Mouse (Mus musculus): ENCODE data around the gene Igfbpl1.

GRCm38 (mm10) chr4:45808034-45808433, 18.7 kb downstream of the Igfbpl1 start:
- TF ChIP-seq CHD2 (IDR thresholded peaks at IDR 0.05; ENCODE audit: low read depth, low read length), result no peak
- no peak for TF ChIP-seq ZC3H11A (IDR thresholded peaks at IDR 0.05; ENCODE audit: borderline replicate concordance, low read depth, low read length)
- TF ChIP-seq MAFK (IDR thresholded peaks at IDR 0.05; ENCODE audit: insufficient read depth, low read depth, low read length), result no peak
- TF ChIP-seq HCFC1 (IDR thresholded peaks at IDR 0.05; ENCODE audit: borderline replicate concordance, insufficient read depth, low read length), result no peak
